Mouse (Mus musculus) left cerebral cortex, adult 8-10 months (tissue): Measurements from ENCODE around the gene Faf2. TPM values are rescaled to one million over a fixed set of nuclear protein-coding genes. Genes with fewer than 3 reads are reported as not detected.
A peak's percentile ranks its signal among the peaks of the same experiment; 100 is the strongest.
"Not testable (repeated sequence)": the region's sequence is repeated elsewhere in the genome, so short reads cannot be mapped to it uniquely, and the experiment has no call there.

Source experiments
- DNase-seq, 2 experiments: peaks; one replicate each; pipeline ENCODE4 v3.0.0; 2022; ENCODE audit warnings: low spot score in 2 of 2
- total RNA-seq, 4 experiments: library from RNA; stranded (reverse); gene quantifications; 2 replicates each; pipeline ENCODE4 v1.2.4; 2022

The Faf2 gene
- total RNA-seq, 4 experiments from 2014 or later = 47.2 to 60.3 (median 55.7) TPM

DNA sequence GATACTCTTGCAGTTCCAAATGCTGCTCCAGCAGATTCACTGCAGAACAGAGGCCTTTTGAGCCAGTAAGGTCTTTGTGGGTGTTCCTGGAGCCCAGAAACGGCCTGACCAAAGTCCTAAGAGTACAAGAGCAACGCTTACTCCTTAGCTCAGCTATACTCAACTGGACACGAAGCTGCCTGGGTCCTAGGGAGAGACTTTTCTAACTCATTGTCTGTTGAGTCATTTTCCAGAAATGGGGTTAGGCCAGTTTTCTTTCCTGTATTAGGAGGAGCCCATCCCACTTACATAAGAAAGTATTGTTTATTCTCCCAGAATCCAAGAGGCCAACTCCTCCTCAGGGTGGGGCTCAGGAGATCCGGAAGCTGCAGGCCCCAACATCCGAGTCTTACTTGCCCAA lies 16.2 kb upstream of the Faf2 start:
- no peak for DNase-seq

DNA sequence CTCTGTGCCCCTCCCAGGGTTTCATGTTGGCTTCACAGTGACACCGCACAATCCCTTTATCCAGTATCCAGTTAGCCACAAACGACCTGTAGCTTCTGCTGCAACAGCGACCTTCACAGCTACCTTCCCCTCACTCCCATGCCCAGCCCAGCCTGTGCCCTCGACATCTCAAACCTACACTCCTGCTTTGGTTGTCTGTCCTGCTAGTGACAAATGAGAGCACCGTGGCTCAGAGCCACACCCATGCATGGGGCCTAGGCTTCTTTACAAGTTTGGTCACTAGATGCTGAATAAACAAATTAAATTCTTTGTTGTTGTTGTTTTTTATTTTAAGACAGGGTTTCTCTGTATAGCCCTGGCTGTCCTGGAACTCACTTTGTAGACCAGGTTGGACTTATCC lies 14.4 kb upstream of the Faf2 start:
- DNase-seq = no peak

DNA sequence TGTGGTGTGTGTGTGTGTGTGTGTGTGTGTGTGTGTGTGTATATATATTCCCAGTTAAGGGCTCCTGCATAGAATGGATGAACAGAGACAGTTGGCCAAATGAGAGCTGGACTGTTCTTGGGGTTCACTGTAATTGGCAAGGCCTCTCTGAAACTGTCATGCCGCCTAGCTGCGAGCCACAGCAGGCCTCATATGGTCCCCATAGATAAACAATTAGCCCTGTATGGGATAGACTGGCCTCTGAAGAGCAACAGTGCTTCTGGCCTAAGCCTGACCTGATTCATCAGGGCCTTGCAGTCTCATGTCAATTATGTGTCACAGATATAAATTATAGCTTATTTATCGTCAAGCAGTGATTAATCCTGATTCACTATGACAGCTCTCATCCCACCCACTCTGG lies 13.6 kb upstream of the Faf2 start:
- no peak for DNase-seq

DNA sequence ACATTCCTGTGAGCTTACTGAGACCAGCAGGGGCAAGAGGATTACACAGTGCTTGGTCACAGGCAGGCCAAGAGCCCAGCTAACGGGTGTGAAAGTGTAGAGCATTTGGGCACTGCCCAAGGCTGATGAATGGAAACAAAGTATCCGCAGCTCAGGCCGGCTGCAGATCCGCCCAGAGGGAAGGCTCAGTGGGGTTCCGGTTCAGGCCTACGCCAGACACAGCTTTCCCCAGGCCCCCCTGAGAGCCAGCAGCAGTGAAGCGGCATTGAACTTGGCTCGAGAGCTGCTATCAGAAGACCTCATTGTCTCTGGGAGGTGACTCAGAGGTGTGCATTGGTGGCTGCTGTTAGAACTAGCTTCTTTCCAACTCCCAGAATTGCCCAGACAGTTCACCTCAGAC lies 12.9 kb upstream of the Faf2 start:
- no peak for DNase-seq

DNA sequence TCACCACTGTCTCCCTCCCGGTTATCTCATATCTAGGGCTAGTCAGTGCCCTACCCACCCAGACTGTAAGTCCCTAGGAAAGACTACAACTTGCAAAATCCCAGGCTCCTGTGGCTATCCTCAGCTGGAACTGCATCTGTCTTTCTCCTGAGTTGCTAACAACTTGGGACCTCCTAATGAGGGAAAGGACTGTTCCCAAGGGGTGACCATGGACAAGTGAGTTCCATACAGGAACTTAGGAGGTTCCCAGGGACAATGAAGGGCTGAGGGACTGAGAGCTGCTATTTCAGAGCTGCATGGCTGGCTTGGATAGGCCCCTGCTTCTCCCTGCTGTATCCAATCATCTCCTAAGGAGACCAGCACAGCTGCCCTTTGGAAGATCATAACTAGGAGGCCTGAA lies 12.3 kb upstream of the Faf2 start:
- DNase-seq = no peak

DNA sequence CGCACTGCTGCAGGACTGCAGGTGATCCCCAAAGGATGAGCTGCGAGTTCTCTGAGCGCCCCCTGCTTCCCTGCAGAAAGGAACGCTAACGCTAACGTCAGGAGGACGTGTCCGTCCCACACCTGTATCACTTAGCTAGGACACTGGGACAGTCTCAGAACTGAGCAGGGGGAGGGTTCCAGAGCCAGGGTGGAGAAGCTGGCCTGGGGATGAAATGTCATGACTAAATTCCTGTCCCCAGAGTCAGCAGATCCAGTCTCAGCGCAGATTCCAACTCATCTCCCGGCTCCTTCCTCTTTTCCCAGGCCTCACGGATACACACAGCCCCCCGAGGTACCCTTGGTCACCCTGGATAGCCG lies 11.0 kb upstream of the Faf2 start:
- DNase-seq = peak in 1 of 2 experiments; percentile 22

DNA sequence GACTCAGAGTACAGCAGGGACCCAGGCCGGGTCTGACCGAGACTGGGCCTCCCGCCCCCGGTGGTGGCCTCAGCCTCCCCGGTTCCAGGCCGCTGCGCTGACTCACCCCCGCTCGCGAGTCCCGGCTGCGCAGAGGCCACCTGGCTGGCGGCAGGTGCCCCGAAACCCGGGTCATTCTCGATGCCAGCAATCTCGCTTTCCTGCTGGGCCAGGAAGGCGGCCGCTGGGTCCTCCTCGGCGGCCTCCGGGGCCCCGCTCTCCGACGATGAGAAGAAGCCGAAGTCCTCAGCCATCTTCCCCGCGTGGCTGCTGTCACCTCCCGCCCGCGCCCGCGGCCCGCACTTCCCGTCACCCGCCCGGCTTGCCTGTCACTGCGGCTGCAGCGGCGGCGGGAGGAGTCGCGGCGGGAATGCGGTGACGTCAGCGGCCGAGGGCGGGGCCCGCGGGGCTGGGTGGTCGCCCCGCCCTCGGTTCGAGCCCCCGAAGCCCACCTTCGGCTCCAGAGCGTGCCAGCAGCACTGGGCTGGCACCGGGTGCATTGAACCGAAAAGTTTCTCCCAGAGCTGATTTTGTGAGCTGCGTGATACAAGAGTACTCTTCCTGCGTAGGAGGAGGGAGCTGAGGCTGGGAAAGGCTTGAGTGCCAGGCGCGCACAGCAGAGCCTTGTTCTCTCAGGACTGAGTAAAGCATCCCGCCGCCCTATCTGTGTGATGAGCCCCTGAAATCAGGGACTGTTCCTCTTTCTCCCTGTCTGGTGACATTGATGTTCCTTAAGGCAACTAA lies 10.4 kb upstream of the Faf2 start, which contains the start of gene Cltb:
Cltb (minus strand) TSS at position 373 of the 783 bp plus-strand sequence.
- peak; percentile 86 to 91 for DNase-seq

DNA sequence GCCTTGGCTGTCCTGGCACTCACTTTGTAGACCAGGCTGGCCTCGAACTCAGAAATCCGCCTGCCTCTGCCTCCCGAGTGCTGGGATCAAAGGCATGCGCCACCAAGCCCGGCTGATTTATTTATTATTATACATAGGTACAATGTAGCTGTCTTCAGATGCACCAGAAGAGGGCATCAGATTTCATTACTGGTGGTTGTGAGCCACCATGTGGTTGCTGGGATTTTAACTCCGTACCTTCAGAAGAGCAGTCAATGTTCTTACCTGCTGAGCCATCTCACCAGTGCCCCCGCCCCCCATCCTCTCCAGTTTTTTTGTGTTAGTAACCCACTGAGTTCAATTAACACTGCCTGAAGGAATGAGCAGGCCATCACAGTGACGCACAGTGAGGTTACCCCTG lies 8.4 kb upstream of the Faf2 start:
- DNase-seq = not testable (repeated sequence)

DNA sequence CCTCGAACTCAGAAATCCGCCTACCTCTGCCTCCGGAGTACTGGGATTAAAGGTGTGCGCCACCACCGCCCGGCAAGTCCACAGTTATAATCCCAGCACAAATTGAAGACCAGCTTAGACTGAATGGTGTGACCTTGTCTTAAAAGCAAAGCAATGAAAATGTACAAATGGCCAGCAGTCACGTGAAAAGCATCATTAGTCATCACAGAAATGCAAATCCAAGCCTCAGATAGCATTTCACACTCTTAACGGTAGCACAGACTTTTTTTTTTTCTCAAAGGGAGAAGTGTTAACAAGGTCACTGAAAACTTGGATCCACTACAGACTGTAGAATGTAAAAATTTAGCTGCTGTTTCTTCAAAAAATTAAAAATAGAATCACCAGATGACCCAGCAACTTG lies 5.3 kb upstream of the Faf2 start:
- no peak for DNase-seq

DNA sequence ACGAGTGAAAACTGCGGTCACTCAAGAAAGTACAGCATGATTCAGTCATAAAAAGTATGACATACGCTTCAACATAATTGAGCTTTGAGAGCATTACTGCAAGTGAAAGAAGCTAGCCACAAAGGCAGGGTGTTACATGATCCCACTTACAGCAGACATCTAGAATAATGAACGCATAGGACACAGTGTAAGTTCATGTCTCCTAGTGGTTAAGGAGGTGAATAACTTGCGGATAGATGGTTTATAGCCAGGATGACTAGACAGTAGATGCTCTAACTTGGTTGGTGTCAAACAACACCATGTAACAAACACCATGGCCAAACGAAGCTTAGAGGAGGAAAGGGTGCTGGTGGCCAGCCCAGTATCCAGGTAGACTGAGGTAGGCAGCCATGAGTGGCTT lies 4.6 kb upstream of the Faf2 start:
- no peak for DNase-seq

DNA sequence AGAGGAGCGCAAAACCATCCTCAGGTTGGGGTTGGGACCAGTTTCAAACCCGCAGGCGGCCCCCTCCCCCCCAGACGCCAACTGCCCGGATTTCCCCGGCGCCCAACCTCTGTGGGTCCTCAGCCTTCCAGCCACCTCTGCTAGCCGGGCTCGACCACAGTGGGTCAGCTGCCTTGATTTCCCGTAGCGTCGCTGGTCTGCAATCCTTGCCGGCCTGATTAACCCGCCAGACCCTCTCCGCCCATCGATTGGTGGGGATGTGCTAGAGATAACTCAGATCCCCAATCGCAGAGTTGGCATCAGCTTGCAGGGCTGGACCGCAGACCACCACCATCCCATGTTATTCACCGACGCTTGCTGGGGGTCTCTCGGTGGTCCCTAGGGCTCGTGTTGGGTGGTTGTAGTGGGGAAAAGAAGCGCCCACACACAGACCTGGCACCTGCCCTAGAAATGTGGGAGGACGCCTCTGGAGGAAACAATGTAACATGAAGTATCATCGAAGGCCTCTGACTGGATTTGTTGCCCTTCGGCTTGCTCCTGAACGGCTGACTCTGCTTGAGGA lies 457 bp downstream of the Faf2 start:
- DNase-seq = no peak

DNA sequence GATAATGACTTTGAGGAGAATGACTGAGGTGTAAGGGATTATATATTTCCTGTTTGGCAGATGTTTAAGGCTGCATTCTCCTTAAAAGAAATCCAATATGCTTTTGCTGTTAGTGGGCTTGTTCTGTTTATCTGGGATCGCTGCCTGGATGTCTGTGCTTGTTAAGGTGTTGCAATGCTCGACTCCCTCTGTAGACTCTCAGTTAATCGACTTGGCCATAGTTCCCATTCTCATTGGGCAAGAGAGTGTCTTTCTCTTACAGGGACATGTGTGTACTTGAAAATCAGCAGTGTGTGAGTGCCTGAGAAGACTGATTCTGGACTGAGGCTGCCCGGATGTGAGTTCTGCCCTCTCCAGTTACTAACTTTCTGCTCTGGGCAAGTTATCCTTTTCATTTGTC lies 7.5 kb downstream of the Faf2 start:
- DNase-seq = no peak

DNA sequence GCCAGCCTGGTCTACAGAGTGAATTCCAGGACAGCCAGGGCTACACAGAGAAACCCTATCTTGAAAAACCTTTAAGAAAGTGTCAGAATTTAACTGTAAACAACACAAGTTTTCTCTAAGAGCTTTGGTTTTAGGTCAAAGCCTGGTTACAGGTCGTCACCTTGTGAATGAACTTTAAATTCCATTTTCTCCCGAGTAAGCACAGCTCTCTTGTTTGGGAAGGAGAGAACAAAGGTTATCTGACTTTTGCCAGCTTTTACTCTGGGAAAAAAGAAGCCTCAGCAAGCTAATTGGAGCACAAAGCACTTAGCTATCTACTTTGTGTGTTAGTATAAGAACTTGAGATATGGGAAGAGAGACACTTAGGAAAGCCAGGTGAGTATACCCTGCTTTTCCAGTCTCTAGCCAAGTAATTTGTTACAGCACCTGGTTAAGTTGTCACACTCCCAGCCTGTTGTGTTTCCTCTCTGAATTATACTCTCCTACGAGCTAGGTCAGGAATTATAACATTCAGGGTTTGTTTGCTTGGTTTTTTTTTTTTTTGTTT lies 11.2 kb downstream of the Faf2 start:
- DNase-seq = no peak

DNA sequence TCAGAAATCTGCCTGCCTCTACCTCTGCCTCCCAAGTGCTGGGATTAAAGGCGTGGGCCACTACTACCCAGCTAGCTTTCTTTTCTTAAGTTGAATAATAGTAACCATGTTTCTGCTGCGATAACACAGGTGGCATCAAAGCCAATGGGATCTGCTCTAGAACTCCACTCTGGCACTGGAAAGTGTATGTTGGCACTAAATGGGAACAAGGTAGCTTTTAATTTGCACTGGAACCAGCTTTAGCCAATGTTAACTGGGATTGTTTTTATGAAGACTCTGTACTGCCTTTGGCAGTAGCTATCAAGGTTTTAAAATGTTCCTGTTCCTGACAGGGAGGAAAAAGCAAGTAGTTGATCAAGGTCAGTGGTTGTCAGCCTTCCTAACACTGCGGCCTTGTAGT lies 13.4 kb downstream of the Faf2 start:
- no peak for DNase-seq

DNA sequence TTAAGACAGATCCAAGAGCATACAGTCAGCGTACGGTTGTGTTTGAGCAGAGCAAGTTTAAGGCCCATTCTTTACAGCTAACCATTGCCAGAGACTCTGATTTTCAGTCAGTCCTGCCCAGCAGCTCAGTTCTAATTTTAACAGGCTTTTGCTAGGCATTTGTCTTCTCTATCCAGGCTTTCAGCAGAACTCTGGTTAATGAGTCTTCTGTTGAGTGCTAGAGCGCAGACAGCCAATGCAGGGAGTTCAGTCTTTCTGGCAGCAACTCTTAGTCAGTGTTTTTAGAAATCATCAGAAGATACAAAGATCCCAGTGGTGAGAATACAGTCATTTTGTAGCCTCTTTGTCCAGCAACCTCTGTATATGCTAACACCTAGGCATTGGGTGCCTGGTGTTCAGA lies 28.9 kb downstream of the Faf2 start:
- no peak for DNase-seq

DNA sequence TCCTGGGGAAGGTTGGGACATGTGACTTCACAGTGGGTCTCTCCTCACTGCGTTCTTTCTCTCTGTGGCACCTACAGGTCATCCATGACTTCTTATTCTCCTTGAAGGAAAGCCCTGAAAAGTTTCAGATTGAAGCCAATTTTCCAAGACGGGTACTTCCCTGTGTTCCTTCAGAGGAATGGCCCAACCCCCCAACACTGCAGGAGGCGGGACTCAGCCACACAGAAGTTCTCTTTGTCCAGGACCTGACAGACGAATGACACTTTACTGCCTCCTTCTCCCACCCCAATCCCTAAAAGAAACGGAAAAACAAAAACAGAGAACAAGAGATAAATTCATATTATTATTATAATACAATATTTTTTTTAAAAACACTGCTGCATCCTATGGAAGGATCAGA lies 39.3 kb downstream of the Faf2 start:
- no peak for DNase-seq

DNA sequence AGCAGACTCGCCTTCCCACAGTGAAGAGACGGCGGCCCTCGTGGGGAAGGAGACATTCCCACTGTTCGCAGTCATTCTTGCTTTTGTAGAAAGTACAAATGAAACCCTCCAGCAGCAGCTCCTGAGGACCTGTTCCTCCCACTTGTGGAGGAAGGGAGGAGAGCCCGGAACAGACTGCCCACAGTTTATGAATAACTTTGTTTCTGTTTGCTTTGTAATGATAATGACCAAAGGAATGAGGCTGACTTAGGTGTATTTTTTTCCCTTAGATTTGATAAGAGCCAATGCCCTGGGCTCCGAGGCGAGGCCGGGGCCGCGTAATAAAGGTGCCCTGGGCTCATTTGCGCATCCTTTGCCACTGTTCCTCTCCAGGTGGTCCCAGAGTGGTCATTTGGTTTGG lies 39.8 kb downstream of the Faf2 start:
- no peak for DNase-seq

DNA sequence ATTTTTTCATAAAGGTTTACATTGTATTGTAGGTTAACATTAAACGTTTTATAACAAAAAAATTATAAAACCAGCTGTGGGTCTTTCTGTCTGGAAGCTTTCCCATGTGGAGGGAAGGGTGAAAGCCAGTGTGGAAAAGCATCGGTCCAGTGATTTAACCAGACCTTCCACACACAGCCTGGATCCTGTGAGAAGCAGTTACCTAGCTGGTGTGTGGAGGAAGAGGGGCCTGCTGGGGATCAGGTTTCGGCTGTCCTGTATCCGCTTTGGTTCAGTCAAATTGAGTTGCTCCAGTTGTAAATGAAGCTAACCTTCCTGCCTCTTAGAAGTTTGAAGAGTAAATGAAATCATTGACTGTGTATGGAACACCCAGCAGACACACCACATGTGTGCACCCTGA lies 42.4 kb downstream of the Faf2 start:
- DNase-seq = no peak

DNA sequence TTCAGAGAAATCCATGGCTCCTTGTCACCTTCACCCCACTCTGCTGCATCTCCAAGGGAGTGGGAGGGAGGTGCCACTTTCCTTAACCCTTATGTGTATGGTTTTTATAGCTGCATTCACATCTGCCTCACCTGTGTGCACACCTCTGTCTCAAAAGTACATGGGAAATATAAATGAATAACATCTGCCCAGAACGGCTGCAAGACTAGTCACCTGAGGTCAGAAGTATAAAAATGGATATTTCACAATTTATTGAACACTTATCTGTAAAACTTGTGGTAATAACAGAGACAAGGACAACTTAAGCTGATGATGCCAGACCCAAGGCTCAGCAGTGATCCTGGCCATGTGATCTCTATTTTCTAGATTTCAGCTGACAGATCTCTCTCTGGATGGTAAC lies 42.9 kb downstream of the Faf2 start:
- no peak for DNase-seq

DNA sequence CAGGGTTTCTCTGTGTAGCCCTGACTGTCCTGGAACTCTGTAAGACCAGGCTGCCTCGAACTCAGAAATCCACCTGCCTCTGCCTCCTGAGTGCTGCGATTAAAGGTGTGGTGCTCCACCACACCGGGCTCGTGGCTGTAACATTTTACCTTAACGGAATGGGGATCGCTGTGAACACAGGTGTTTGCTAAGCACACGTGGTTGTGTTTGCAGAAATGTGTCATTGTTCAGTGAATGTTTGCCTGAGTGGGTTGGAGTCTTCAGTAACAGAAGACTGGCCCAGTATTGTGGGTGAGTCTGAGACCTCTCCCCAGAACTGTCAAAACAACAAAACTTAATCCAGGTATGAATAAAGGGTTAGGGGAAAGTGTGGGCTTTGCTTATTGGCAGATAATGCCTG lies 43.5 kb downstream of the Faf2 start:
- no peak for DNase-seq

DNA sequence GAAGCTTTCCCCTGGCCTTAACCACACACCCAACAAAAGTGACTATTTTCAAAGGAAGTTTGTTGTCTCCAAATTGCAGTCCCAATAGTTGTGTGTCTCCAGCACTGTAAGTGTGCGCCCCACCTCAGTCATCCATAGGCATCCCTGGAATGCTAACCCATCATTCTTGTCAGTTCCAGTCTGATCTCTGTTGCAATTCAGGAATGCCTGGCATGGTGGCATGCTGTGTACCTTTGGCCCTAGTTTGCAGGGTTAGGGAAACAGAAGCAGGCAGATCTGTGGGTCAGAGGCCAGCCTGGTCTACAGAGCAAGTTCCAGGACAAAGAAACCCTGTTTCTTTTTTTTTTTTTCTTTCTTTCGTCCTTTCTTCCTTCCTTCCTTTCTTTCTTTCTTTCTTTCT lies 48.9 kb downstream of the Faf2 start:
- DNase-seq = no peak

DNA sequence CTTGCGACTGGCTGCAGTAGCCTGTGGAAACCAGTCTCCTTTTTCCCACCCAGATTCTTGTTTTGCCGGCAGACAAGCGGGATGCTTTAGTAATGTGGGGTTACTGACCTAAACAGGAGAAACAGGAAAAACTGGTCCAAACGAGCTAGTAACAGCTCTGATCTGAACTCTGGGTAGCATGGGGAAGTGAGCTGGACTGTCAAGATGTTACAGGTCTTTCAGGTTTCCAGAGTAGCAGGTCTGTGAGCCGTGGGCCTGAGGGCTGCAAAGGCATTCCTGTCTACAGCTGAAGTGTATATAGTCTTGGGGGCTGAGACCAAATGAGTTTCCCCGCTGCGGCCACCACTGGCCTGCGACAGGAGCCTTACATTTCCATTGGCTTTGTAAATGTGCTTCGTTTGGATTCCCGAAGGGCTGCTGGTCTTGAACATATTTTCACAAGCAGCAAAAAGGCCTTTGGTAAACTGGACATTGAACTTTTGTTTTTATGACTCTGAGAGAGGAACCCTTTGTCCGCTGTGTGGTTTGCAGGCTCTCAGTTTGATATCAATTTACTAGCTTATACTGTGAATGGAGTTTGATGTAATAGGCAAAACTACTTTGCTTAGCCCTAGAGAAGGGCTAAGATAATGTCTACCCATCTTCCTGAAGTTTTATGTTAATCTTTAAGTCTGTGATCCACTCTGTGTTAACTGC lies 54.5 kb downstream of the Faf2 start:
- DNase-seq = no peak

DNA sequence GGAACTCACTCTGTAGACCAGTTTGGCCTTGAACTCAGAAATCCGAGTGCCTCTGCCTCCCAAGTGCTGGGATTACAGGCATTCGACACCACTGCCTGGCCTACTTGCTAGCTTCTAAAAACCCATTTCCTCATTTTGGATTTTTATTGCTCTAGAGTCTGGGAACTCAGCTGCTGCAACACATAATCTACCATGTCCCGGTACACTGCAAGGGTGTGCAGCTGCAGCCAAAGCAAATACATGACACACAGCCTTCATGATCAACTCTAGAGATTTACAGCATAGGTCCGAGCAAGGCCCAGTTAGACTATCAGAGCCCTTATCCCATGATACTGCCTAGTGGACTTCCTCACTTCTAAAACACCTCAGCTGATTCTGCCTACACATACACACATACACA lies 56.7 kb downstream of the Faf2 start:
- DNase-seq = no peak
